Mouse (Mus musculus): ENCODE data around the gene P2rx3.

The P2rx3 gene

DNA sequence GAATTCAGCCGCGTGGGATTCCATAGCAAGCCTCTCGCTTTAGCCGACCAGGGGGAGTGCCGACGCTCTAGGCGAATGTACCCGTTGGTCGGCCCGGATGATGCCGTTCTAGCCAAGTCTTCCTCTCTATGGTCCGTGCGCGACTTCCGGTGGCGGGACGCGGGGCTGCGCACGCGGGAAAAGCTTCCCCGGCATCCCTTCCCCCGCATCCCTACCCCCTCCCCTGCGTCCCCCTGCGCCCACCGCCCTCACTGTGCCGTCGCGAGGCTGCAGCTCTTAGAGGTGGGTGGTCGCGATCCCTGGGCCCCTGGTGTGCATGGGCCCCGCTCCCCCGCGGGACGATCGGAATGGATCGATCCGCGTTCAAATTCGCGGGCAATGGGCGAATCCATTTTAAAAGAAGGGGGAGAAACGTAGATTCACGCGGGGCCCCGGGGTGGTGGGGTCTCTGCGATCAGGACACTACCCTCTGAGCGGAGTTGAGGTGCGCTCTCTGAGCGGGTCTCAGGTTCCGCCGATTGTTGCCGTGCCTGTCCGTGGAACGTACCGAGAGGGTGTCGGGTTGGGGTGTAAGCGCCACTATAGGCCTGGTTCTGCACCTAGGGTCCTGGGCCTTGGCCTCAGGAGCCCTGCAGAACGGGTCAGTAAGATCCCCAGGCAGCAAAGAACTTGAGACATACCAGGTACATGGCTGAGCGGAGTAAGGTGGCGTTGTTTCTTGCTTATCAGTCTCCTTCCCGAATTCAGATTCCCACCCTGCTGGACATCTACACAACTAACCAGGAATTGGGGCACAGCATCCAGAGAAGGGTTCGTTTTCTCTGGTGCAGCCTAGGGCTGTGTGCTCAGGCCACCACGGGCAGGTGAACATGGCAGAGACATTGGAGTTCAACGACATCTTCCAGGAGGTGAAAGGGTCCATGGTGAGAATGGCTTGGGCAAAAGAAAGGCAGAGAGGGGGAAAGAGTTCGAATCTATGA lies at the start of gene P2rx3, which contains the start of gene Ssrp1:
Gene P2rx3, minus strand, starts transcription at position 416 of the 980 bp plus-strand sequence.
Gene Ssrp1, plus strand, starts transcription at position 188 of the 980 bp plus-strand sequence.
- DNase-seq = peak; percentile 87

- DNase-seq = no peak
These were observed 36.5 kb upstream of the P2rx3 start for GRCm38 (mm10) chr2:85073751-85074150.

- no peak for DNase-seq
These were observed 34.7 kb upstream of the P2rx3 start for GRCm38 (mm10) chr2:85071921-85072320.

DNA sequence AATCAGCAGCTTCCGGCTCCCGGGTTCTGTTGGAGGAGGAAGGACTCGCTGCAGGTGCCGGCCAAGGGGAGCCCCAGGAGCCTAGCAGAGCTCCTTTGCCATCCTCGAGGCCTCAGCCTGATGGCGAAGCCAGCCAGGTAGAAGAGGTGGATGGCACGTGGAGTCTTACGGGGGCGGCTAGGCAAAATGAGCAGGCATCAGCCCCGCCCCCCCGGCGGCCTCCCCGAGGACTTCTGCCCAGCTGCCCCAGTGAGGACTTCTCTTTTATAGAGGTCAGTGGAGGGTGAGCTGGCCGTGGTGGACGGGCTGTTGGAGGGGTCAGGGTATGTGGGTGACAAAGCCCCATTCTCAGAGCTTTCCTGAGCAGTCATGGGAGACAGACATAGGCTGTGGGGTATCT lies 32.8 kb upstream of the P2rx3 start:
- no peak for DNase-seq

GRCm38 (mm10) chr2:85068626-85069025 lies 31.4 kb upstream of the P2rx3 start:
- DNase-seq = no peak

DNA sequence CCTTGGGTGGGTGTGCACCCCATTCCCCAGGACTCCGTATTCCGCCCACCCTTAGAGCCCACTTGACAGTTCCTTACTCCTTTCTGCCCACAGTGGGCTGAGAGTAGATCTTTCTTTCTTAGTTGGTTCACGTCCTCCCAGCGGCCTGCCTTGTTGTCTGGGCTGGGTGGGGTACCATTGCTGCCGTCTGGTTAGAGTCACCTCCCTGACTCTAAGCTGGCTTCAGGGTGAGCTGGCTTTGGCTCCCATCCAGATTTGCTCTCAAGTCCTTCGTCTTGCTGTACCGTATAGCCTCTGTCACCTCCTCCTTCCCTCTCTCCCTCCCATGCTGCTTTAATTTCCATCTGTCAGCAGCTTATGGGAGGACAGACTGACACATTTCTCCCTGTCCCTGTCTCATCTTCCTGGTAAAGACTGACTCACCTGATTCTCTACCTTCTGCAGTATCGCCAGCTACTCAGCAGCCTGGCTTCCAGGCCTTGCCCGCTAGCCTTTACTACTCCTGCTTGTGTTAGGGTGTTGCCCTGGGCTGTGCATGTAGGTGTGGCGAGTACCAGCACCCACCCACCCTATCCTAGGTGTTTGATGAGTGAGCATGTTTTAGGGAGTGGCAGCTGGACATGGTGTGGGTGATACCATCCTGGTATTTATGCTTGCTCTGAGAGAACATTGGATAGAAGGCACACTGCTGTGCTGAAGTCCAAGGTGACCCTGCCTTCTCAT lies 30.8 kb upstream of the P2rx3 start:
- DNase-seq = no peak

DNA sequence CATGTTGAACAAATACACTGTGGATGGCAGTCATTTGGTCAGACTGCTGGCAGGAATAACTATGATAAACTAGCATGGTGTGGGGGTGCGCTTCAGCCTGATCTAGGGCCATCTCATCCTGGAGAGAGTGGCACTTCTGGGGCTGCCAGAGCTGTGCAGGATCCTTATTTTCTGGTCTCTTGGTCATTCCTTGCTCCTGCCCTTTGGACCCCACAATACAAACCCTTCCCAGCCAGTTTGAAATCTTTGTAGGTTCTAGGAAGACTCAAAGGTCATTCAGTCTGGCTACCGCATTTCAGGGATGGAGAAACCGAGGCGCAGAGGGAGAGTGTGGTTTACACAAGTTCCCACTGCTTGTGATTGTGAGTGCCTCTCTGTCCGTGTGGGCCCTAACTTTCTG lies 29.7 kb upstream of the P2rx3 start:
- DNase-seq = no peak

DNA sequence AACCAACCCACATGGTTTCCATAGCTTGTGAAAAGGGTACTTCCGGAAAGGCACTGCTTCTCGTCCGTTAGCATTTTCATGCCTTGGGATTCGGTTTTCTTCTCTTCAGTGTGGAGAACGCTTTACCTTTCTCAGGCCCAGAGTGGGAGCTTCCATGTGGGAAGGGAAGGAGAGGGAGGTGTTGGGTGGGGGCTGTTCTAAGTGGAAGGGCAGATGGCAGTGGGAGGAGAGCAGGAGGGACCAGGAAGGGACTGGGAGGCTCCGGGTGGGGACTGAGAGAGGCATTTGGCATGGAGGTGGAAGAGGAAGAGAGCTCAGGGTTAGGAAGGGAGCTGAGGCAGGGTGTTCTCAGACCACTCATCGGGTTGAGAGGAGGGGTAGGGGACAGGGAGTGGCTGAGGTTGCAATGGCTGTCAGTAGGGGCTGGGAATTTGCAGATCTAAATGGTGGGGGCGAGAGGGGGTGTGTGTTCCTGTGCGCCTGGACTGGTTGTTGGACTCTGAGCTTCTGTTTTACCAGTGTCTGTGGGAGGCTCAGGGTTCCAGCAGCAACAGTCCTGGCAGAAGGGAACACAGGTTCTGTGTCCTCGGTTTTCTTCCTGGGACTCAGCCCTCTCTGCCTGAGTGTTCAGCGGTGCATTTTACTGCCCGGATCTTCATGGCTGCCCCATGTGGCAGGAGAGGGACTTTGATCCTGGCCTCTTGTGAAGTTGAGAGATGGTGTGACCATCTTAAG lies 28.0 kb upstream of the P2rx3 start:
- DNase-seq = no peak

- DNase-seq = no peak
These were observed 23.9 kb upstream of the P2rx3 start for GRCm38 (mm10) chr2:85061107-85061541.

GRCm38 (mm10) chr2:85060591-85061060 lies 23.4 kb upstream of the P2rx3 start:
- no peak for DNase-seq

DNA sequence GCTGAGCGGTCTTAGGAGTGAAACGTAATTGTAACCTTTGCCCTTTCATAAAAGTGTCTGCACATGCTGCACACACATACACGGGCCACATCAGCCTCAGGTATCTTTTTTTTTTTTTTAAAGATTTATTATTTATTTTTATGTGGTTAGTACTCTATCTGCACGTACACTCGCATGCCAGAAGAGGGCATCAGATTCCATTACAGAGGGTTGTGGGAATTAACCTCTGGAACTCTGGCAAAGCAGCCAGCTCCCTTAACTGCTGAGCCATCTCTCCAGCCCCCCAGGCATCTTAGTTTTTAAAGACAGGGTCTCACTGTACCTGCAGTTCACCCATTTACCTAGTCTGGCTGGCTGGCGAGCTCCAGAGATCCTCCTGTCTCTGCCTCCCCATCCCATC lies 22.4 kb upstream of the P2rx3 start:
- DNase-seq = no peak

DNA sequence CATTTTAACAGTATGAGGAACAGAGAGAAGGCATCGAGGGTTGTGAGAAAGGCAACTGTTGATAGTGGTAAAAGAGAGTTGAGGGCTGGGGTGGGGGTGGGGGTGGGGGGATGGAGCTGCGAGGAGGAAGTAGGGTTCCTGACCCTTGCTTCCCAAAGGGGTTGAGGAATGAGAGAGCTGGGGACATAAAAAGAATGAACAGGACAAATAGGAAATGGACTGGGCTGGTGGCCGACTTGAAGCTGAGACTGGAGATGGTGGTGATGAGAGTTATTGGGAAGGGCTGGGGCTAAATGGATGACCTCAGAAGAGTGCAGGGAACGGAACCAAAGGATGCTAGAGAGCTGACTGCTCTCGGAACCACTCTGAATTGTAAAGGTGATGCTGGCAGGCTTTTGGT lies 19.4 kb upstream of the P2rx3 start:
- no peak for DNase-seq

DNA sequence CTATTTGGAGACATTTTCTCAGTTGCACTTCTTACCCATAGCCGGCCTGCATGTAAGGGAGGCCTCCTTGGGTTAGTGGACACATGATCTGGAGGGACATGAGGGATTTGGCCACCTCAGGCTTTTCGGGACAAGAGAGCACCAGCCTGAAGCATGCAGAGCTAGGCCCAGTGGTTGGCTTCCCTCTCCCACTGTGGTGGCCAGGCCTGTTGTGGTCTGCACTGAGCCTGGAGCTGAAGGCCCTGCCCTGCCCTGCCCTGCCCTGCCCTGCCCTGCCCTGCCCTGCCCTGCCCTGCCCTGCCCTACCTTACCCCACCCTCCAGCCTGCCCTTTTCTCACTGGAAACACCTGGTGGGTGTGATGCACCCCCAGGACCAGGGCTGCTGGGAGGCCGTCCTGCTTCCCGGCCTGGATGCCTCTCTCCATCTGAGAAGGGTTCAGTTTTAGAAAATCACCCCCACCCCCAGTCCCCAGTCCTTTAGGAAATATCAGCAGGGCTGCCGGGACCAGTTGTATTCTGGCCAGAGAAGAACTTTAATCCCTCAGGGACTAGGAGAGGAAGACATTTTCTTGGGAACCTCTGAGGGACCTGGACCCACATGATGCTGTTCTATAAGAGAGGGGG lies 16.0 kb upstream of the P2rx3 start:
- no peak for DNase-seq

- DNase-seq = no peak
These were observed 13.5 kb upstream of the P2rx3 start for GRCm38 (mm10) chr2:85050746-85051145.

DNA sequence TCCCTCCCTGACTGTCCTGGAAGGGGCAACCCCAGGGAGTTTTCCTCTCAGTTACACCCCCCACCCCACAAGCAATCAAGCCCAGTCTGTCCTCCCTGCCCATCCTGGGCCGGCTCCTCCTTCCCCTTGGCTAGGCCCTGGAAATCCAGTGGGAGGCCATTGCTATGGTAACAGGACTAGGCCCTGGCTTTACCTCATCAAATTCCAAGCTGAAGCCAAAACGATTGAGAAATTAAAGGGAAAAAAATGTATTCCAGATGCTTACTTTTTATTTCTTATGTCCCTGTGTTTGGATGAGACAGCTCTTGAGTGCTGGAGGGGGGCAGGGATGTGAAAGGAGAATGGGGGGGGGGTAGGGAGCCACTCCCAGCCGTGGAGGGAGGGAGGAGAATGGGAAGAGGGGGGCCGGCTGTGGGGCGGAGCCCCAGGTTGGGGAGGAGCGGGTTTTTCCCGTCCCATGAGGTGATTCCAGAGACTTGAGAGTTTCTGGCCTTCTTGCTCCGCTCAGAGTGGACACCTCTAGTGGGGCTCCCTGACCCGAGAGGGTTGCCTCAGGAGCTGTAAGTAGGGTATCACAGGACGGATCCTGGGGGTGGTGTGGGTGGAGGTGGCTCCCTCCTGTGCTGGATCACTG lies 12.9 kb upstream of the P2rx3 start:
- DNase-seq = no peak

GRCm38 (mm10) chr2:85049277-85049676 lies 12.0 kb upstream of the P2rx3 start:
- DNase-seq = no peak

GRCm38 (mm10) chr2:85048168-85048751 lies 11.0 kb upstream of the P2rx3 start:
- DNase-seq = peak; percentile 66

DNA sequence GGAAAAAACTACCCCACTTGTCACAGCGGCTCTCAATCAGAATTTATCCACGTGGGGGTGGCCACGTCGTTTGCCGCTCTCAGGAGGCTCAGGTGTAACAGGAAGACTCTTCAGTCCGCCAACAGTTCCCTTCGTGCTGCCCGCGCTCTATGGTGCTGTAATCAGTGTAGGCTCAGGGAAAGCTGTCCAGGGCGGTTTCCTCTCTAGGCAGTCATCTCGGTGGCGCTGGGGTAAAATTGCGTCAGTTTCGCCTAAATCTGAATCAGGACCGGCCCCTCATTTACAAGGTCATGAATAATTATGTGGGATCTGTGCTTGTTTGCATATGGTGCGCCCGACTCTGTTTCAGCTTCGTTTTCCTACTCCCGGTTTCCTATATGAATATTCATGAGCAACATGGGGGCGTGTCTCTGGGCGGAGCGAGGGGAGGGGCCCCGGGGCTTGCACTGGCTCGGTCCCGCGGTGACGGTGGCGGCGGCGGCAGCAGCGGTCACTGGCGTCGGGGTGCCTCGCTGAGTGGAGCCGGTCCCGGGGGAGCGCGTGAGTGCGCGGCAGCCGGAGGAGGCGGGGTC lies 10.4 kb upstream of the P2rx3 start, which contains the start of gene Tnks1bp1:
Gene Tnks1bp1, plus strand, starts transcription at position 427 of the 572 bp plus-strand sequence.
- peak; percentile 95 for DNase-seq

DNA sequence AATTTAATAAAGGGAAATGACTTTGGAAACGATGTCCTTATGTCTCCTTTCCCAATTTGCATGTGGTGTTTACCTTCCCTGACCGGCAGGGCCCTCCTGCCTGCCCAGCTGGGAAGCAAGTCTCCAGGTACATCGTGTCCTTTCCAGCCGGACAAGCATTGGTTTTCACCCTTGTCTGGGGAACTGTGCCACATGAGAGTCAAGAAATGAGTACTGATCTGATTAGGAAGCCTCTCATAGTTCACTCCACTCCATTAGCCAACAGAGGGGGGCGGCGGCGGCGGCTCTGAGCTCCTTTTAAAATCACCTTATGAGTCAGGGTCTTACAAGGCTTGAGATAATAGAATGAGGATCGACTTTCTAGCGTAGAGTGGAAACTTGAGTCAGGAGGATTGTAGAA lies 9.8 kb upstream of the P2rx3 start:
- no peak for DNase-seq

DNA sequence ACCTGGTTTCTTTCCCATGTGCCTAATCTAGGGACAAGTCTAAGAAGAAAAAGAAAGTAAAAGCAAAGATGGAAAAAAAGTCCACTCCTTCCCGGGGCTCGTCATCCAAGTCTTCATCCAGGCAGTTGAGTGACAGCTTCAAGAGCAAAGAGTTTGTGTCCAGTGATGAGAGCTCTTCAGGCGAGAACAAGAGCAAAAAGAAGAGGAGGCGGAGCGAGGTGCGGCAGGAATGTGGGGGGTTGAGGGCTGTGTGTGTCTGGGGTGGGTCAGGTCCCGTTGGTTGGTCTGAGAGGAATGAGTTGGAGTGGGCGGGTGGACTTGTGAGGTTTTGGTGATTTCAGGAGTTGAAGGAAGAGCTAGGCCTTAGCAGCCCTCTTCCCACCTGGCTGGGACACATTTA lies 9.0 kb upstream of the P2rx3 start:
- no peak for DNase-seq

- no peak for DNase-seq
These were observed 6.4 kb upstream of the P2rx3 start for GRCm38 (mm10) chr2:85043623-85044022.
